Mouse (Mus musculus) bone marrow, adult 2 months (tissue): ENCODE results near the gene Fbxo46. TPM values are rescaled to one million over a fixed set of nuclear protein-coding genes. Genes with fewer than 3 reads are reported as not detected.
A peak's percentile ranks its signal among the peaks of the same experiment; 100 is the strongest.

Experiments
- H3K27ac ChIP-seq: fragments of 200-500 bp; 2 replicates; pipeline ENCODE4 v1.5.1; 2012; ENCODE audit warnings: low read depth, mild to moderate bottlenecking, control low read depth, inconsistent platforms, low read length; ENCODE audit not compliant: control insufficient read depth, poor library complexity, insufficient read depth
- H3K4me1 ChIP-seq: fragments of 200-500 bp; 2 replicates; pipeline ENCODE4 v1.6.1; 2011; ENCODE audit warnings: low read length; ENCODE audit not compliant: control insufficient read depth, insufficient read depth
- H3K4me3 ChIP-seq: fragments of 200-500 bp; replicated peaks from 2 replicates; pipeline ENCODE3; 2011; ENCODE audit warnings: mild to moderate bottlenecking, low read depth, low read length, control low read depth; ENCODE audit not compliant: control insufficient read depth
- CTCF ChIP-seq: fragments of 200-500 bp; IDR thresholded peaks from 2 replicates; pipeline ENCODE4 v1.5.1; 2011; ENCODE audit warnings: low read length, control low read depth; ENCODE audit not compliant: control insufficient read depth, insufficient read depth
- POLR2A ChIP-seq: fragments of 200-500 bp; IDR thresholded peaks from 2 replicates; pipeline ENCODE4 v1.6.1; 2011; ENCODE audit warnings: low read depth, mild to moderate bottlenecking, control low read depth, low read length, borderline replicate concordance; ENCODE audit not compliant: control insufficient read depth
- WGBS: fragments of 180-500 bp; shearing (Covaris S2); methylation state at CpG from one replicate; pipeline ENCODE4 v1.1.7; 2018; 5-methylcytosine and 5-hydroxymethylcytosine counted together
- polyA plus RNA-seq: library from polyadenylated mRNA; stranded (reverse); fragments of >200 nt; gene quantifications from 2 replicates; pipeline ENCODE4 v1.2.4, GENCODE M21; 2011; ENCODE audit warnings: low replicate concordance; ENCODE audit not compliant: missing spikeins, insufficient read depth, insufficient read length

The Fbxo46 gene
- polyA plus RNA-seq, 1 experiment = 4.8 TPM

- Histone ChIP-seq H3K4me1 (peaks cover 3% of the 10 kb centered on the region; the same call in 1 of the 2 replicates), H3K27ac (no peak overlapping the region; the same call in 1 of the 2 replicates), H3K4me3 (no peak overlapping the region)
- TF ChIP-seq POLR2A (no peak), CTCF (no peak)
- WGBS = 39% methylated on average over 6 of the region's 6 CpGs
Measured at GRCm38 (mm10) chr7:19179936-19180335, 60.3 kb downstream of the Fbxo46 start.

DNA sequence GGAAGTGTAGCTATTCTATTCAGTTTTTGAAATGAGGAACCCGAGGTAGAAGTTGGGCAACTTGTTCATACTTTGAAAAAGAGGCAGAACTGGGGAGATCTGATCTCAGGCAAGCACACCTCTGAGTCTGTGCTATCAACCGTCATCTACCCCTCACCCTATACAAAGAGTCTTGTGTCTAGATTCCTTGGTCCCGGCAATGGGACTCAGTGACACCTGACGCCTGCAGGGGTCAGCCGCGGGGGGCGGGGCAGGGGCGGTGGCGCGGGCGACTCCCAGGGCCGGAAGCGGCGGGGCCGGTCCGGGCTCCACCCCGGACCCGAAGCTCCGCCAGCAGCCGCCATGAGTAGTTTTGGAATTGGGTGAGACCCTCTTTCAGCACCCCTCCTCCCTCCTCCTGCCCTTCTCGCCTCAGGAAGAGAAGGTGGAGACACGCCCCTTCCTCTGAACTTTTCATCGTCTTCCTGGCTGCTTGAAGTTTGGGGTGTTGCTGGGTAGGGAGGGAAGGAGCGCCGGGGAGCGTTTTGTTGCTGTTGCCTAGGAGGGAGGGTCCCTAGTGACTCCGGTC, 61.3 kb downstream of the Fbxo46 start:
- TF ChIP-seq CTCF (no peak), POLR2A (no peak)
- H3K27ac ChIP-seq = peak overlapping the region; percentile 86
- H3K4me1 ChIP-seq = peaks cover 3% of the 10 kb centered on the region; the same call in 1 of the 2 replicates
- peak overlapping the region; percentile 73 for H3K4me3 ChIP-seq
- WGBS = under 1% methylated on average over 27 of the region's 27 CpGs

- peaks cover 3% of the 10 kb centered on the region; the same call in 1 of the 2 replicates for H3K4me1 ChIP-seq
Measured at GRCm38 (mm10) chr7:19184250-19184649, 64.6 kb downstream of the Fbxo46 start.

DNA sequence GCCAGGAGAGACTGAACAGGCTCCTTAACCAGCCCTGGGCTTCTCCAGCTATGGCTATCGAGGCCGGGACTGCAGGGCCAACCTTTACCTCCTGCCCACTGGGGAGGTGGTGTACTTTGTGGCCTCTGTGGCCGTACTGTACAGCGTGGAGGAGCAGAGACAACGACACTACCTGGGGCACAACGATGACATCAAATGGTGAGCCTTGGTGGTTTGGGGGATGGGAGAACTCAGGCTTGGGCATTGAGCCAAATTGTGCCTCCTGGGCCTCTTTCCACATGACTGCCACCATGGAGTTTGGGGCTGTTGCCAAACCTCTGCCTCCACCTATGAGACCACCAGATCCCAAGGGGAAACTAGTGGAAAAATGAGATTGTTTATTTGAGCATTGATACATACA, 65.1 kb downstream of the Fbxo46 start:
- Histone ChIP-seq H3K4me1 (peaks cover 3% of the 10 kb centered on the region; the same call in 1 of the 2 replicates), H3K27ac (no peak overlapping the region), H3K4me3 (no peak overlapping the region)
- WGBS = 79% methylated on average over 6 of the region's 6 CpGs
- TF ChIP-seq CTCF = no peak
- no peak for TF ChIP-seq POLR2A

More at GRCm38 (mm10) chr7:19184250-19184649, 64.6 kb downstream of the Fbxo46 start:
- H3K27ac ChIP-seq = no peak overlapping the region
- WGBS = 83% methylated on average over 2 of the region's 2 CpGs
- H3K4me3 ChIP-seq = no peak overlapping the region
- TF ChIP-seq CTCF (no peak), POLR2A (no peak)

Other genes with a start within 250 kb of the Fbxo46 start
- gene Pglyrp1, start 248.5 kb upstream of the Fbxo46 start, polyA plus RNA-seq = 72.2 and 201 TPM in 2 replicates
- gene Ccdc61, start 209.4 kb upstream of the Fbxo46 start, polyA plus RNA-seq = 18.7 and 40.4 TPM in 2 replicates
- gene Nova2, start 194.0 kb upstream of the Fbxo46 start, polyA plus RNA-seq = 0.16 and 0.35 TPM in 2 replicates
- gene Nanos2, start 132.5 kb upstream of the Fbxo46 start, polyA plus RNA-seq = not detected in 2 replicates
- 0.83 and 1.1 TPM in 2 replicates for gene Mypop, start 128.6 kb upstream of the Fbxo46 start, polyA plus RNA-seq
- 6.8 and 7.3 TPM in 2 replicates for gene Irf2bp1, start 115.8 kb upstream of the Fbxo46 start, polyA plus RNA-seq
- not detected in 2 replicates for gene Foxa3, start 96.3 kb upstream of the Fbxo46 start, polyA plus RNA-seq
- 34.3 and 108 TPM in 2 replicates for gene Sympk, start 95.5 kb upstream of the Fbxo46 start, polyA plus RNA-seq
- not detected in 2 replicates for gene Rsph6a, start 65.2 kb upstream of the Fbxo46 start, polyA plus RNA-seq
- gene Dmwd, start 43.6 kb upstream of the Fbxo46 start, polyA plus RNA-seq = 21.4 and 27.7 TPM in 2 replicates
- gene Dmpk, start 36.0 kb upstream of the Fbxo46 start, polyA plus RNA-seq = 25.8 and 42.6 TPM in 2 replicates
- gene Six5, start 25.3 kb upstream of the Fbxo46 start, polyA plus RNA-seq = 4.7 and 6.5 TPM in 2 replicates
- gene Gm4969, start 1.5 kb upstream of the Fbxo46 start, polyA plus RNA-seq = not detected in 2 replicates
- gene Qpctl, start 29.4 kb downstream of the Fbxo46 start, polyA plus RNA-seq = 3.6 and 6.8 TPM in 2 replicates
- gene Snrpd2, start 29.9 kb downstream of the Fbxo46 start, polyA plus RNA-seq = 56.3 and 58.6 TPM in 2 replicates
- gene Gipr, start 46.3 kb downstream of the Fbxo46 start, polyA plus RNA-seq = 0.62 and 0.79 TPM in 2 replicates
- 14.2 and 33.1 TPM in 2 replicates for gene Eml2, start 56.6 kb downstream of the Fbxo46 start, polyA plus RNA-seq
- 0.34 and 0.70 TPM in 2 replicates for gene Gpr4, start 92.7 kb downstream of the Fbxo46 start, polyA plus RNA-seq
- gene Opa3, start 108.5 kb downstream of the Fbxo46 start, polyA plus RNA-seq = 7.5 and 8.5 TPM in 2 replicates
- gene Vasp, start 152.0 kb downstream of the Fbxo46 start, polyA plus RNA-seq = 83.3 and 135 TPM in 2 replicates
- gene Ppm1n, start 160.2 kb downstream of the Fbxo46 start, polyA plus RNA-seq = 3.6 TPM in 1 of 2 replicates, not detected in the other
- 0.92 and 2.3 TPM in 2 replicates for gene Rtn2, start 162.8 kb downstream of the Fbxo46 start, polyA plus RNA-seq
- gene Fosb, start 190.2 kb downstream of the Fbxo46 start, polyA plus RNA-seq = 0.50 and 1.1 TPM in 2 replicates
- 19.2 and 31.3 TPM in 2 replicates for gene Ercc1, start 224.9 kb downstream of the Fbxo46 start, polyA plus RNA-seq
- 11.7 and 13.7 TPM in 2 replicates for gene Cd3eap, start 239.6 kb downstream of the Fbxo46 start, polyA plus RNA-seq
- 1.7 and 4.0 TPM in 2 replicates for gene Ppp1r13l, start 239.9 kb downstream of the Fbxo46 start, polyA plus RNA-seq